Mouse (Mus musculus) midbrain, embryonic 16.5 days (tissue): ENCODE measurements around the gene Hist1h4d. TPM values are rescaled to one million over a fixed set of nuclear protein-coding genes. Genes with fewer than 3 reads are reported as not detected.
"Not testable (repeated sequence)": the region's sequence is repeated elsewhere in the genome, so short reads cannot be mapped to it uniquely, and the experiment has no call there.

Source experiments
- ATAC-seq: fragments of 200-750 bp; cut with Nextera tagmentation; 2 replicates; pipeline ENCODE4 v1.8.0; 2017; ENCODE audit warnings: moderate TSS enrichment
- H3K27ac ChIP-seq: fragments of 300-500 bp; sonication (generic); 2 replicates; pipeline ENCODE4 v1.5.1; 2014; ENCODE audit warnings: mild to moderate bottlenecking, low read length, mixed read lengths
- H3K27me3 ChIP-seq: fragments of 300-500 bp; sonication (generic); 2 replicates; pipeline ENCODE4 v1.6.1; 2014; ENCODE audit warnings: low read depth, low read length, mixed read lengths; ENCODE audit not compliant: control insufficient read depth, insufficient read depth
- H3K36me3 ChIP-seq: fragments of 300-500 bp; sonication (generic); 2 replicates; pipeline ENCODE4 v1.6.1; 2014; ENCODE audit warnings: mild to moderate bottlenecking, low read length, moderate library complexity, mixed read lengths; ENCODE audit not compliant: control insufficient read depth, insufficient read depth
- H3K4me1 ChIP-seq: fragments of 300-500 bp; sonication (generic); 2 replicates; pipeline ENCODE4 v1.6.1; 2014; ENCODE audit warnings: mild to moderate bottlenecking, low read length, mixed read lengths; ENCODE audit not compliant: control insufficient read depth, insufficient read depth
- H3K4me2 ChIP-seq: fragments of 300-500 bp; sonication (generic); 2 replicates; pipeline ENCODE4 v1.6.1; 2014; ENCODE audit warnings: mild to moderate bottlenecking, low read length, mixed read lengths
- H3K4me3 ChIP-seq: fragments of 300-500 bp; sonication (generic); 2 replicates; pipeline ENCODE4 v1.5.1; 2014; ENCODE audit warnings: low read depth, mild to moderate bottlenecking, low read length, moderate library complexity, mixed read lengths
- H3K9ac ChIP-seq: fragments of 300-500 bp; sonication (generic); 2 replicates; pipeline ENCODE4 v1.6.1; 2014; ENCODE audit warnings: low read depth, low read length, mixed read lengths
- H3K9me3 ChIP-seq: fragments of 300-500 bp; sonication (generic); replicated peaks from 2 replicates; pipeline ENCODE4 v1.6.1; 2014; ENCODE audit warnings: mild to moderate bottlenecking, low read length, mixed read lengths; ENCODE audit not compliant: control insufficient read depth, poor library complexity, severe bottlenecking
- WGBS: fragments of 180-500 bp; shearing (Covaris S2); extraction: QIAGEN DNeasy Blood & Tissue Kit; methylation state at CpG from one replicate; pipeline ENCODE4 v1.1.7; 2014; 5-methylcytosine and 5-hydroxymethylcytosine counted together
- polyA plus RNA-seq: library from polyadenylated mRNA; unstranded; fragments of >200 nt; fragmentation: Nextera tagmentation; extraction: Ambion mirVana; gene quantifications from 2 replicates; pipeline ENCODE4 v1.2.1, GENCODE M21; 2015

Hist1h4d gene
- polyA plus RNA-seq, 1 experiment from 2014 or later = 21.8 TPM

DNA sequence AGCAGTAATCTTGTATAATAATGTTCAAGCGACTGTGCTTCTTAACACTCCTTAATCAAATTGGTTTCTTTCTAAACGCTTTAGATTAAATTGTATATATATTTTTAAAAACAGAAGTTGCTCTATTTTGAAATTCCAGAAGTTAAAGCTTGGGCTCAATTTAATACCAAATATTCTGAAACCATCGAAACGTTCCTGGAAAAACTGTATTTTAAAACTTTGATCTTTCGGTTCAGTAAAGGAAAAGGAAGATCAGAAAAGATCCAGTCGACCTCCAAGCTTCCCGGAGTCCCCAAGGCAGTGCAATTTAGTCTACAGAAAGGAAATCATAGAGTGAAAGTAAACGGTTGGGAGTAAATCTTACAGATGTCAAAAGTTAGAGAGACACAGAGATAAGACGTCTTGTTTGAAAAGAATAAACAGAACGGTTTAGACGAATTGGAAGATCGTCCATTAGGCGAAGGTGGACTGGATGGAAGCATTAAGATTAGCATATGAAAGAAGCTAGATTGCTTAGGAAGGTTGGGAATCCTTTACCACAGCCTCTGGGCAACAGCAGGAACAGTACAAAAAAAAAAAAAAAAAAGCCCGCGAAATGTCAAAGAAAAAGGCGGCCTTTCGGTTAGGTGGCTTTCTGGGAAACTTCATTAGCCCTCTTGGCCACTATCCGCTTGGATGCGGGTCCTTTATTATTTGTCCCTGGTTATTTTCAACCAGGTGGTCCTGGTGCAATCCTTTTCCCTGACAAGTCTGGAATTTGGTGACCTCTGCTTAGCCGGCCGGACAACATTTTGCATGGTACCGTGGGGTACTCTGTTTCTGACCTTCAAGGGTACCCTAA is 4.9 kb downstream of the Hist1h4d start:
- Histone ChIP-seq H3K4me3 (peak overlapping the region; percentile 24), H3K4me2 (peak overlapping the region; percentile 91), H3K9me3 (no peaks in the 10 kb centered on the region), H3K27ac (peak overlapping the region; percentile 60), H3K4me1 (peaks cover 24% of the 10 kb centered on the region), H3K36me3 (no peaks in the 10 kb centered on the region), H3K27me3 (no peaks in the 10 kb centered on the region), H3K9ac (peak overlapping the region; percentile 28; the same call in 1 of the 2 replicates)
- 2% methylated on average over 22 of the region's 22 CpGs for WGBS
- no peak for ATAC-seq

DNA sequence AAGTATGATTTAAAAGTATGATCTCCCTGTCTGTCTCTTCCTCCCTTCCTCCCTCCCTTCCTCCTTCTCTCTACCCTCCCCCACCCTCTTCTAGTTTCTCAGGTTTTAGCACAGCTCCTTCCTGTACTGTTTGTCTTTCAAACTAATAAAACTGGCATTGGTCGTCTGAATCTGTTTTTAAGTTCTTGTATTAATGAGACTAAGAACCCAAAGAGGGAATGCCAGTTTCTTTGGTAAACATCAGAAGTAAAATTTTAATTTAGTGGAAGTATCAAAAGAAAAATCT is 5.5 kb downstream of the Hist1h4d start:
- no peak for ATAC-seq

DNA sequence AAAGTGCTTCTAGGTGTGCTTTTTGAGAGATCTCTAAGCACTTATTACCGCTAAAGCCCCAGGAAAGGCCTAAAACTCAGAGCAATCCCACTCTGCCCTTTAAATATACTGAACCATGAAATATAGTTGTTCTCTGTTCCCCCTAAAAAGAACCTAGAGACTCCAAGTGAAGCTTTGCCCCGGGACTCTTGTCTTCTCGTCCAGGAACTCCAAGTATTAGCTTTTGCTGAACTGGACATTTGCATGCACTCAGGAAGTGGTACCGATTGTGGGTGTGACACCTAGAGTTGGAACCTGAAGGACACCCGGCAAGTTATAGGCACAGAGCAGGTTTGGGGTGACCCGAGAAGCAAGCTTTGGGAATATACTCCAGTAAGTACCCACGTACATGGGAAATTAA is 9.8 kb downstream of the Hist1h4d start:
- no peak for ATAC-seq
- Histone ChIP-seq H3K36me3 (no peaks in the 10 kb centered on the region), H3K9me3 (no peaks in the 10 kb centered on the region), H3K27me3 (no peaks in the 10 kb centered on the region), H3K4me2 (no peak overlapping the region), H3K4me1 (peaks cover 5% of the 10 kb centered on the region), H3K27ac (no peak overlapping the region), H3K9ac (no peak overlapping the region), H3K4me3 (no peak overlapping the region)
- WGBS = 97% methylated on average over 7 of the region's 7 CpGs

More for the DNA sequence above, 5.5 kb downstream of the Hist1h4d start:
- Histone ChIP-seq H3K27ac (no peak overlapping the region; the same call in 1 of the 2 replicates), H3K4me1 (peaks cover 22% of the 10 kb centered on the region), H3K4me3 (no peak overlapping the region), H3K36me3 (no peaks in the 10 kb centered on the region), H3K4me2 (peak overlapping the region; percentile 54), H3K9me3 (no peaks in the 10 kb centered on the region), H3K9ac (no peak overlapping the region), H3K27me3 (no peaks in the 10 kb centered on the region)
- WGBS = 3% methylated on average over 1 of the region's 1 CpGs

DNA sequence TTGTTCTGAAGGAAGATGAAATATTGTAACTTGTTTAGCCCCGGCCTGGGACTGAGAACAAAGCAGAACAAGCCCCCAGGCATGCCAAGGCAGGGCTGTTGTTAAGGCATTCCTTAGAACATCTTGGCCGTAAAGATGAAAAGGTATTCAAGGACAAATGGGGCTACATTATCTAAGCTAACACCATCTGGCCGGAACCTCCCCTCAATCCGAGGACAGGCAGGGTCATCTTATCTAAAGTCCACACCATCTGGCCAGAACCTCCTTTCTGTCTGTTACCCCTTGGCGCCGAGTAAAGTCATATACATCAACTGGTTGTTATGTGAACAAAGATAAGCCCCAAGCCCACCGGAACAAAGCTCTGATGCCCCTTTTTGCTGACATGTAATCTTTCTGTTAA is 10.5 kb downstream of the Hist1h4d start:
- H3K9ac ChIP-seq, H3K36me3 ChIP-seq, H3K4me1 ChIP-seq, H3K27me3 ChIP-seq, H3K4me3 ChIP-seq, ATAC-seq, H3K4me2 ChIP-seq, H3K27ac ChIP-seq, H3K9me3 ChIP-seq: not testable (repeated sequence)
- 90% methylated on average over 7 of the region's 7 CpGs for WGBS

DNA sequence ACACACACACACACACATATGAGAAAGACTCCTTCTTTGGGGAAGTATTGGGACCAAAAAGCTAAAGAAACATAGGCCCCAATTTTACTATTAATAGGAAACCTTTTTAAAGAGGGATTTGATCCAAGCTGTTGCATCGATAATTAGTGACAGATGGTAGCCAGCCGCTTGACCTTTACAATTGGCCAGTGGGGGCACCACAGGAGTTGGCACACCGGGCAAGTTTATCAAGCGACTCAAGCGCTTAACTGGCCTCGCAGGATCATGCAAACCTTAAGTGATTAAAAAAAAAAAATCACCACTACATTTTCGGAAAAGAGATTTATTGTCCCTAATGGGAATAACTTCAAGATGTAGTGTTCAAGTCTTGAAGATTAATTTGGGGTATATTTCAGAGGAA is 11.2 kb downstream of the Hist1h4d start:
- Histone ChIP-seq H3K36me3 (no peaks in the 10 kb centered on the region), H3K4me3 (no peak overlapping the region), H3K27me3 (no peaks in the 10 kb centered on the region), H3K9me3 (no peaks in the 10 kb centered on the region), H3K4me1 (no peaks in the 10 kb centered on the region), H3K4me2 (no peak overlapping the region), H3K27ac (no peak overlapping the region), H3K9ac (no peak overlapping the region)
- 85% methylated on average over 7 of the region's 7 CpGs for WGBS
- ATAC-seq = no peak

DNA sequence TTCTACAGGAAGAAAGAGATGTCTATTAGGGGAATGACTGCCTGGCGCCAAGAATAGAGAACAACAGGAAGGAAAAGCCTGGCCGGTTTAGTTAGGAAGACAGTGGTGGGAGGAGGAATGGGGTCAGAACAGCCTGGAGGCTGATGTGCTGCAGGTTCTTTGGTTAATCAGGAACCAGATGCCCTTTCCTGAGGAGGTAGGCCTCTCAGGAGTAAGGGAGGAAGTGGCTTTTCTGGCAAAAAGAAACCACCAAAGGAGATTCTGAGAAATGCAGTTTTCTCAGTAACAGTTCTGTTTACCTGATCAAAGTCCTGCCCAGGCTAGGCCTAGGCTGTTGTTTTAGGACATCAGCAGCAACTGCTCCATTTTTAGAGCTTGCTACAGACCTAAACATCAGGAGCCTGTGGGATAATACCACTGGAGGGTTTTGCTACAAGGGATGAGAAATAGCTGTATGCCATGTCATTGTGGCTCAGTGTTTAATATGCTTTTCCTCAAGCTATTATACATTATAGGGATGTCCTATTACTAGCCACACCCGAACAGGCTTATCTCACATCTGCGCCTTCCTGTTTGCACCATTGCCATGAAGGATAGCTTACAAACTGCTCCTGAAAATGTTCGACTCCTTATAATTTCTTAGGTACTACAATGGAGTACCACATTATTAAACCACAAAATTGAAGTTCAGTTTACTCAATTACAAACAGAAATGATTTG is 11.8 kb downstream of the Hist1h4d start:
- no peak overlapping the region for H3K4me3 ChIP-seq
- H3K9me3 ChIP-seq = no peaks in the 10 kb centered on the region
- no peaks in the 10 kb centered on the region for H3K4me1 ChIP-seq
- H3K9ac ChIP-seq = no peak overlapping the region
- no peak overlapping the region for H3K4me2 ChIP-seq
- no peaks in the 10 kb centered on the region for H3K36me3 ChIP-seq
- no peak overlapping the region for H3K27ac ChIP-seq
- H3K27me3 ChIP-seq = no peaks in the 10 kb centered on the region
- ATAC-seq = no peak
- 91% methylated on average over 5 of the region's 5 CpGs for WGBS

DNA sequence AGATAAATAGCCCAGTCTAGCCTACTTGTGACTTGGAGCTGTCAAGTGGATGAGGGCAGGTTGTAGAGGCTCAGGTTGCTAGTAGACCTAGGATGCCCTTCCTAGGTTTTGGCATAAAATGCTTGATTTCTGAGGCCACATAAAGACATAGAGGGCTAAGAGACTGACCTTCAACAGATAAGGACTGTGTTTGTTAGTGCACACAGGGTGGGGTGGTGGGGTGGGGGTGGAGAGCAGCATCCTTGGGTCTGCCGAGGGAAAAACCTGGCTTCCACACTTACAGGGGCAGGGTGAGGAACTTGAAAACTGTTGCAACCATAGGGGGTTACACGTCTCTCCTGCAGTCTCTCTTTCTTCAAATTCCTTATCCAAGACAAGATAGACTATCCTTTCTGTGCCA is 13.8 kb downstream of the Hist1h4d start:
- Histone ChIP-seq H3K27ac (no peak overlapping the region), H3K9ac (no peak overlapping the region), H3K27me3 (no peaks in the 10 kb centered on the region), H3K36me3 (no peaks in the 10 kb centered on the region), H3K4me3 (no peak overlapping the region), H3K9me3 (no peaks in the 10 kb centered on the region), H3K4me2 (no peak overlapping the region), H3K4me1 (no peaks in the 10 kb centered on the region)
- ATAC-seq = no peak
- WGBS = 83% methylated on average over 2 of the region's 2 CpGs

DNA sequence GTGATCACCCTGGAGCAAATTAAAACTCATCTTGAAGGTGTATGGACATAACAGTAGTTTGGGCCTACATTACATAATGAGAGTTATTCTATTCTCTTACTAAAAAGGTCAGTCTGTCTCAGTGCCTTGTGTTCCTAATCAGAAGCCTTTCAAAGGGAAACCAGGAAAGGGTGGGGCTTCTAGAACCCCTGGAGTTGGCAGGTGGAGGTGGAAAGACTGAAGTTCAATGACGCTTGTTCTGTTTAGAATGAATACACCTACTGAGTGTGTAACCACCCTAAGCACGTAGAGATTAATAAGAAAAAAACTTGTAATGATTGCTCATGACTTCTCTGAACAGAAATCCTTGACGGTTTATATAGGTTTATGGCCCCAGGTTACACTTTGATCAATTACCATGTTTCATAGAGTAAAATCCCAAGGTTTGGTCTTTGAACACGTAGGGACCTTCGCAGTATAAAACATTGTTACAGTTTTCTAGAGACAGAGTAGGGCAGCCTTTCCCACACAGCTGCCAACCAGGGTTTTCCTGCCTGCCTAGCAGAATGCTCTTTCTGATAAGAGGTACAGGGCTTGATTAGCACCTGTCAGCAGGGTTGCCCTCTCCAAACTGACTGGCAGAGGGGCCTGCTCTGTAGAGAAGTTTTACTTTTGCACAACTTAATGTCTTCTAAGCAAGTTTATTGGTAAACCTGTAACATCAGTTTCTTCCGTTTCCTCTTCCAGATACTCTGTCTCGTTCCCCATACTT is 14.4 kb downstream of the Hist1h4d start:
- WGBS = 87% methylated on average over 7 of the region's 7 CpGs
- Histone ChIP-seq H3K4me1 (no peaks in the 10 kb centered on the region), H3K27ac (no peak overlapping the region), H3K36me3 (no peaks in the 10 kb centered on the region), H3K9ac (no peak overlapping the region), H3K4me2 (no peak overlapping the region), H3K27me3 (no peaks in the 10 kb centered on the region), H3K4me3 (no peak overlapping the region), H3K9me3 (no peaks in the 10 kb centered on the region)
- no peak for ATAC-seq

DNA sequence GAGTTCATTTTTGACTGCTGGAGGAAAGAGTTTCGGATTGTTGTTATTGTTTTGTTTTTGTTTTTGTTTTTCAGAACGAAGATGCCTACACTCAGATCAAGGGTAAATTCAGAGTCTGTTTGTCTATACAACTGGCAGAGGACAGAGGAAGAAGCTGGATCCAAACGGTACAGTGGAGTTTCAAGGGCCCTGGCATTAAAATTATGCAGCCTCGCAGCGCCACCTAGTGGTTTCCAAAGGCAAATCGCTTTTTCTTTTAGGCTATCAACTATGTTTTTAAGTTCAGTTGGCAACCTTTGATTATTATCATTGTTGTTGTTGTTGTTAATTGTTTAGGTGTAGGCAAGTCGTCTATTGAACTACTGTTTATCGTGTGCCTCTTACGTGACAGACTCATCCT is 16.6 kb downstream of the Hist1h4d start:
- no peak; the same call in 1 of the 2 replicates for ATAC-seq
- Histone ChIP-seq H3K36me3 (no peaks in the 10 kb centered on the region), H3K27ac (no peak overlapping the region), H3K9me3 (no peaks in the 10 kb centered on the region), H3K27me3 (no peaks in the 10 kb centered on the region), H3K4me3 (no peak overlapping the region), H3K4me2 (no peak overlapping the region), H3K4me1 (no peaks in the 10 kb centered on the region), H3K9ac (no peak overlapping the region)
- WGBS = 8% methylated on average over 9 of the region's 9 CpGs
